Mouse (Mus musculus): ENCODE results near the gene Slc2a3. TPM values are rescaled to one million over a fixed set of nuclear protein-coding genes. Genes with fewer than 3 reads are reported as not detected.
A peak's percentile ranks its signal among the peaks of the same experiment; 100 is the strongest.

The Slc2a3 gene
- polyA plus RNA-seq, 1 experiment, result 88.2 TPM

- Histone ChIP-seq H3K27ac (ENCODE audit: control insufficient read depth, insufficient read depth, low read depth, low read length, poor library complexity) (no peak overlapping the region), H3K4me1 (ENCODE audit: control insufficient read depth, insufficient read depth, low read length) (peaks cover 8% of the 10 kb centered on the region), H3K4me3 (replicated peaks; ENCODE audit: control insufficient read depth, low read depth, low read length) (no peak overlapping the region)
- 91% methylated on average over 9 of the region's 9 CpGs for WGBS
- no peak for TF ChIP-seq CTCF (IDR thresholded peaks at IDR 0.05; ENCODE audit: control insufficient read depth, insufficient read depth, low read length)
Observed at GRCm38 (mm10) chr6:122825166-122825565, 23.7 kb upstream of the Slc2a3 start.

GRCm38 (mm10) chr6:122824086-122824485 is 22.6 kb upstream of the Slc2a3 start:
- peaks cover 8% of the 10 kb centered on the region for H3K4me1 ChIP-seq (ENCODE audit: control insufficient read depth, insufficient read depth, low read length)
- no peak for TF ChIP-seq CTCF (IDR thresholded peaks at IDR 0.05; ENCODE audit: control insufficient read depth, insufficient read depth, low read length)
- no peak for TF ChIP-seq POLR2A (IDR thresholded peaks at IDR 0.05; ENCODE audit: borderline replicate concordance, control insufficient read depth, low read depth, low read length)

GRCm38 (mm10) chr6:122821822-122822221 is 20.4 kb upstream of the Slc2a3 start:
- no peak for TF ChIP-seq CTCF (IDR thresholded peaks at IDR 0.05; ENCODE audit: control insufficient read depth, insufficient read depth, low read length)
- TF ChIP-seq POLR2A (IDR thresholded peaks at IDR 0.05; ENCODE audit: borderline replicate concordance, control insufficient read depth, low read depth, low read length), result no peak
- H3K4me3 ChIP-seq (replicated peaks; ENCODE audit: control insufficient read depth, low read depth, low read length), result no peak overlapping the region
- WGBS, result 41% methylated on average over 9 of the region's 9 CpGs
- peaks cover 8% of the 10 kb centered on the region for H3K4me1 ChIP-seq (ENCODE audit: control insufficient read depth, insufficient read depth, low read length)
- no peak overlapping the region for H3K27ac ChIP-seq (ENCODE audit: control insufficient read depth, insufficient read depth, low read depth, low read length, poor library complexity)

More at GRCm38 (mm10) chr6:122824086-122824485, 22.6 kb upstream of the Slc2a3 start:
- Histone ChIP-seq H3K27ac (ENCODE audit: control insufficient read depth, insufficient read depth, low read depth, low read length, poor library complexity) (no peak overlapping the region), H3K4me3 (replicated peaks; ENCODE audit: control insufficient read depth, low read depth, low read length) (no peak overlapping the region)
- 87% methylated on average over 10 of the region's 10 CpGs for WGBS

- Histone ChIP-seq H3K4me1 (ENCODE audit: control insufficient read depth, insufficient read depth, low read length) (peaks cover 5% of the 10 kb centered on the region), H3K27ac (ENCODE audit: control insufficient read depth, insufficient read depth, low read depth, low read length, poor library complexity) (no peak overlapping the region), H3K4me3 (replicated peaks; ENCODE audit: control insufficient read depth, low read depth, low read length) (peak overlapping the region; percentile 69)
- TF ChIP-seq POLR2A (IDR thresholded peaks at IDR 0.05; ENCODE audit: borderline replicate concordance, control insufficient read depth, low read depth, low read length), result no peak
- TF ChIP-seq CTCF (IDR thresholded peaks at IDR 0.05; ENCODE audit: control insufficient read depth, insufficient read depth, low read length), result no peak
- WGBS, result 56% methylated on average over 15 of the region's 15 CpGs
Observed at GRCm38 (mm10) chr6:122820799-122821650, 19.6 kb upstream of the Slc2a3 start.

- Histone ChIP-seq H3K27ac (ENCODE audit: control insufficient read depth, insufficient read depth, low read depth, low read length, poor library complexity) (peak overlapping the region; percentile 81), H3K4me1 (ENCODE audit: control insufficient read depth, insufficient read depth, low read length) (peaks cover 5% of the 10 kb centered on the region), H3K4me3 (replicated peaks; ENCODE audit: control insufficient read depth, low read depth, low read length) (peak overlapping the region; percentile 69)
- WGBS, result 1% methylated on average over 38 of the region's 38 CpGs
- TF ChIP-seq POLR2A (IDR thresholded peaks at IDR 0.05; ENCODE audit: borderline replicate concordance, control insufficient read depth, low read depth, low read length) (no peak), CTCF (IDR thresholded peaks at IDR 0.05; ENCODE audit: control insufficient read depth, insufficient read depth, low read length) (no peak)
Observed at GRCm38 (mm10) chr6:122820071-122820798, 18.8 kb upstream of the Slc2a3 start.

- TF ChIP-seq POLR2A (IDR thresholded peaks at IDR 0.05; ENCODE audit: borderline replicate concordance, control insufficient read depth, low read depth, low read length), result peak; percentile 15; the same call in 1 of the 2 replicates
- no peak for TF ChIP-seq CTCF (IDR thresholded peaks at IDR 0.05; ENCODE audit: control insufficient read depth, insufficient read depth, low read length)
- WGBS, result 2% methylated on average over 61 of the region's 61 CpGs
- peaks cover 5% of the 10 kb centered on the region for H3K4me1 ChIP-seq (ENCODE audit: control insufficient read depth, insufficient read depth, low read length)
- peak within 1 kb of the TSS; percentile 81 for H3K27ac ChIP-seq (ENCODE audit: control insufficient read depth, insufficient read depth, low read depth, low read length, poor library complexity)
- peak within 1 kb of the TSS; percentile 89 for H3K4me3 ChIP-seq (replicated peaks; ENCODE audit: control insufficient read depth, low read depth, low read length)
Observed at GRCm38 (mm10) chr6:122819306-122820070, 18.0 kb upstream of the Slc2a3 start, which contains the start of gene Foxj2. Foxj2 (plus strand) TSS chr6:122819914.

- TF ChIP-seq POLR2A (IDR thresholded peaks at IDR 0.05; ENCODE audit: borderline replicate concordance, control insufficient read depth, low read depth, low read length) (no peak), CTCF (IDR thresholded peaks at IDR 0.05; ENCODE audit: control insufficient read depth, insufficient read depth, low read length) (no peak)
- 84% methylated on average over 4 of the region's 4 CpGs for WGBS
- peaks cover 2% of the 10 kb centered on the region; the same call in 1 of the 2 replicates for H3K4me1 ChIP-seq (ENCODE audit: control insufficient read depth, insufficient read depth, low read length)
- H3K27ac ChIP-seq (ENCODE audit: control insufficient read depth, insufficient read depth, low read depth, low read length, poor library complexity), result no peak overlapping the region
- no peak overlapping the region for H3K4me3 ChIP-seq (replicated peaks; ENCODE audit: control insufficient read depth, low read depth, low read length)
Observed at GRCm38 (mm10) chr6:122813640-122814039, 12.2 kb upstream of the Slc2a3 start.
